Mouse (Mus musculus): ENCODE measurements around the gene Lrrc25. TPM values are rescaled to one million over a fixed set of nuclear protein-coding genes. Genes with fewer than 3 reads are reported as not detected.

The Lrrc25 gene
- polyA plus RNA-seq, 1 experiment from 2014 or later = 1.6 TPM

DNA sequence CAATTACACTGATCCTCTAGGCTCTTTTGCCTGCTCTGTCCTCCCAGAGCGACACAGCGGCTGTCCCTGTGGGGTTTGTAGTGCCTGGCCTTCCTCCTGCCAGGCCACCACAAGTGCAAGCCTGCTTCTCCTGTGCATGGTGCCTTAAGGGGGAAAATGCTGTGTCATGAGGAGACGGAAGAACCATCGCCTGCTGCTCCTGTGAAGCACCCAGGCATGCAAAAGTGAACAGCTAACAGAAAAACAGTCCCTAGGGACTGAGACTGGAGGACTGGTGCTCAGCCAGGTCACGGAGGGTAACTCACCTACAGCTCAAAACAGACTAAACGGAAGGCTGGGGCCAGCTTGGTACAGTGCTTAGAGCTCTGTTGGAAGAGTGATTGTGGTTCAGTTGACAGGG is 19.6 kb downstream of the Lrrc25 start:
- no peak overlapping the region for H3K27ac ChIP-seq
- no peak for DNase-seq (ENCODE audit: low spot score)
- no peak overlapping the region for H3K9ac ChIP-seq
- no peak for ATAC-seq (ENCODE audit: low FRiP score)
- no peak overlapping the region for H3K4me2 ChIP-seq (replicated peaks)
- no peaks in the 10 kb centered on the region for H3K36me3 ChIP-seq (replicated peaks; ENCODE audit: control insufficient read depth, insufficient read depth)
- H3K4me1 ChIP-seq (replicated peaks; ENCODE audit: control insufficient read depth, insufficient read depth, low read length) = no peaks in the 10 kb centered on the region
- H3K27me3 ChIP-seq (ENCODE audit: control insufficient read depth, insufficient read depth, low read length) = peaks cover 9% of the 10 kb centered on the region
- 71% methylated on average over 6 of the region's 6 CpGs for WGBS
- H3K4me3 ChIP-seq (replicated peaks; ENCODE audit: low read length) = no peak overlapping the region
- no peaks in the 10 kb centered on the region for H3K9me3 ChIP-seq (ENCODE audit: control insufficient read depth, low read length)

DNA sequence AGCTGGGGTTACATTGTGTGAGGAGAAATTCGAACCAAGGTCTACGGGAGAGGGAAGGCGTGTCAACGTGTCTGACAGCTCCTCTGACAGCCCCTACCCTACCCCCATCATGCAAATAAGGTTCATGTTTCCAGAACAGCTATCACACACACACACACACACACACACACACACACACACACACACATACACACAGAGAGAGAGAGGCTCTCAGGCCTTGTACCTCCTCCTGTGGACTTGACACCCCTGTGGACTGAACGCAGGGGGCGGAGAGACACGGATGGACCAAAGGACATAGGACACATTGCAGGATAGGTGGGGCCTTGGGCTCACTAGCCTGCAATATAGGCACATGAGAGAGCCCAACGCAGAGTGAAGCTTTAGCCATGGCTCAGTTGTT is 20.9 kb downstream of the Lrrc25 start:
- Histone ChIP-seq H3K9ac (no peak overlapping the region), H3K4me1 (replicated peaks; ENCODE audit: control insufficient read depth, insufficient read depth, low read length) (no peaks in the 10 kb centered on the region), H3K4me2 (replicated peaks) (no peak overlapping the region), H3K4me3 (replicated peaks; ENCODE audit: low read length) (no peak overlapping the region), H3K9me3 (ENCODE audit: control insufficient read depth, low read length) (no peaks in the 10 kb centered on the region), H3K36me3 (replicated peaks; ENCODE audit: control insufficient read depth, insufficient read depth) (no peaks in the 10 kb centered on the region), H3K27ac (no peak overlapping the region), H3K27me3 (ENCODE audit: control insufficient read depth, insufficient read depth, low read length) (no peaks in the 10 kb centered on the region)
- DNase-seq (ENCODE audit: low spot score) (no peak), ATAC-seq (ENCODE audit: low FRiP score) (no peak)
- WGBS = 55% methylated on average over 8 of the region's 8 CpGs

DNA sequence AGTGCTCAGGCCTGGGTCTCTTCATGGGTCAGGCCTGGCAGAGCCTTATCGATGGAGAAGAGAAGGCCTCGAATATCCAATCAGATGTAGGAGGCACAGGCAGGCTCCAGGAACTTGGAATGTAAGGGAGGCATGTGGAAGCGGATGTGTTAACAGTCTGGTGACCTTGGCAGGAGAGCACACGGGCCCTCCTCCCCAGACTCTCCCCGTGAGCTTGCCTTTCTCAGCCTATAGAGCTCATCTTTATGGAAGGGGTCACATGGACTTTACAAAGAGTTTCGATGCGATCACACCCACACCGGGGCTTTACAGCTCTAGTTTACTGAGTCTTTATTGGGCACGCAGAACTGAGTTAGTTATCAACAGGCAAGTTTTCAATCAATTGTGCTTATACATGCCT is 22.8 kb downstream of the Lrrc25 start:
- no peaks in the 10 kb centered on the region for H3K4me1 ChIP-seq (replicated peaks; ENCODE audit: control insufficient read depth, insufficient read depth, low read length)
- no peaks in the 10 kb centered on the region for H3K27me3 ChIP-seq (ENCODE audit: control insufficient read depth, insufficient read depth, low read length)
- no peak overlapping the region for H3K9ac ChIP-seq
- H3K4me2 ChIP-seq (replicated peaks) = no peak overlapping the region
- no peaks in the 10 kb centered on the region for H3K9me3 ChIP-seq (ENCODE audit: control insufficient read depth, low read length)
- WGBS = 72% methylated on average over 9 of the region's 9 CpGs
- H3K27ac ChIP-seq = no peak overlapping the region
- ATAC-seq (ENCODE audit: low FRiP score) (no peak), DNase-seq (ENCODE audit: low spot score) (no peak)
- H3K4me3 ChIP-seq (replicated peaks; ENCODE audit: low read length) = no peak overlapping the region
- no peaks in the 10 kb centered on the region for H3K36me3 ChIP-seq (replicated peaks; ENCODE audit: control insufficient read depth, insufficient read depth)

DNA sequence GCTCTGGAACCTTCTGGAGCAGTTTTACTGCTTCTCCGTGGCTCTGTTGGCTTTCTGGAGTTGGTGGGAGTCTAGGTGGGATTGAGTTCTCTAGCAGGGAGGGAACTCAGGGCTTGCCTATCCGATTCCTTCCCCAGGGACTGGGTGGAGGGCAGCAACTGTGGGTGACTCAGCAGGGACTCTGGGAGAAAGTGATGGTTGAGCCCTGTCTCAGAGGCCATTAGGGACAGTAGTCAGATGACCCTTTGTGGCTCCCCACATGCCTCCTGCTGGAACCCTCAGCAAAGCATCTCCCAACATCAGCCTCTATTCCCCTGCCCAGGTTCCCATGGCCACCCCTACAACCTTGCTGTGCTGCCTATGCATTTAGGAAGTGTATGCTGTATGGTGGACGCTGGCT is 27.1 kb downstream of the Lrrc25 start:
- no peak overlapping the region for H3K27ac ChIP-seq
- no peak for ATAC-seq (ENCODE audit: low FRiP score)
- H3K27me3 ChIP-seq (ENCODE audit: control insufficient read depth, insufficient read depth, low read length) = no peaks in the 10 kb centered on the region
- H3K9ac ChIP-seq = no peak overlapping the region
- no peak overlapping the region for H3K4me3 ChIP-seq (replicated peaks; ENCODE audit: low read length)
- WGBS = 71% methylated on average over 3 of the region's 3 CpGs
- H3K36me3 ChIP-seq (replicated peaks; ENCODE audit: control insufficient read depth, insufficient read depth) = no peaks in the 10 kb centered on the region
- DNase-seq (ENCODE audit: low spot score) = no peak
- H3K9me3 ChIP-seq (ENCODE audit: control insufficient read depth, low read length) = no peaks in the 10 kb centered on the region
- H3K4me2 ChIP-seq (replicated peaks) = no peak overlapping the region
- no peaks in the 10 kb centered on the region; the same call in 1 of the 2 replicates for H3K4me1 ChIP-seq (replicated peaks; ENCODE audit: control insufficient read depth, insufficient read depth, low read length)

GRCm38 (mm10) chr8:70644065-70644464 is 28.1 kb downstream of the Lrrc25 start:
- ATAC-seq (ENCODE audit: low FRiP score) (no peak), DNase-seq (ENCODE audit: low spot score) (no peak)
- H3K36me3 ChIP-seq (replicated peaks; ENCODE audit: control insufficient read depth, insufficient read depth) = no peaks in the 10 kb centered on the region
- H3K4me1 ChIP-seq (replicated peaks; ENCODE audit: control insufficient read depth, insufficient read depth, low read length) = peaks cover 4% of the 10 kb centered on the region; the same call in 1 of the 2 replicates
- no peak overlapping the region for H3K4me3 ChIP-seq (replicated peaks; ENCODE audit: low read length)
- no peak overlapping the region for H3K27ac ChIP-seq
- no peaks in the 10 kb centered on the region for H3K27me3 ChIP-seq (ENCODE audit: control insufficient read depth, insufficient read depth, low read length)
- H3K9ac ChIP-seq = no peak overlapping the region
- 88% methylated on average over 2 of the region's 2 CpGs for WGBS
- H3K9me3 ChIP-seq (ENCODE audit: control insufficient read depth, low read length) = no peaks in the 10 kb centered on the region
- H3K4me2 ChIP-seq (replicated peaks) = no peak overlapping the region

- Histone ChIP-seq H3K27me3 (ENCODE audit: control insufficient read depth, insufficient read depth, low read length) (no peaks in the 10 kb centered on the region), H3K9ac (no peak overlapping the region), H3K4me1 (replicated peaks; ENCODE audit: control insufficient read depth, insufficient read depth, low read length) (peaks cover 10% of the 10 kb centered on the region; the same call in 1 of the 2 replicates), H3K4me2 (replicated peaks) (no peak overlapping the region), H3K9me3 (ENCODE audit: control insufficient read depth, low read length) (no peaks in the 10 kb centered on the region), H3K36me3 (replicated peaks; ENCODE audit: control insufficient read depth, insufficient read depth) (peaks cover 8% of the 10 kb centered on the region), H3K27ac (no peak overlapping the region), H3K4me3 (replicated peaks; ENCODE audit: low read length) (no peak overlapping the region)
- ATAC-seq (ENCODE audit: low FRiP score) (no peak), DNase-seq (ENCODE audit: low spot score) (no peak)
- WGBS = 59% methylated on average over 17 of the region's 17 CpGs
Measured at GRCm38 (mm10) chr8:70645501-70646224, 29.7 kb downstream of the Lrrc25 start.

- DNase-seq (ENCODE audit: low spot score) (no peak), ATAC-seq (ENCODE audit: low FRiP score) (no peak)
- H3K9me3 ChIP-seq (ENCODE audit: control insufficient read depth, low read length) = no peaks in the 10 kb centered on the region
- WGBS = 79% methylated on average over 6 of the region's 6 CpGs
- H3K9ac ChIP-seq = no peak overlapping the region
- H3K4me2 ChIP-seq (replicated peaks) = no peak overlapping the region
- H3K27me3 ChIP-seq (ENCODE audit: control insufficient read depth, insufficient read depth, low read length) = no peaks in the 10 kb centered on the region
- peaks cover 10% of the 10 kb centered on the region; the same call in 1 of the 2 replicates for H3K4me1 ChIP-seq (replicated peaks; ENCODE audit: control insufficient read depth, insufficient read depth, low read length)
- H3K27ac ChIP-seq = no peak overlapping the region
- no peak overlapping the region for H3K4me3 ChIP-seq (replicated peaks; ENCODE audit: low read length)
- H3K36me3 ChIP-seq (replicated peaks; ENCODE audit: control insufficient read depth, insufficient read depth) = peaks cover 14% of the 10 kb centered on the region
Measured at GRCm38 (mm10) chr8:70646369-70646768, 30.4 kb downstream of the Lrrc25 start.

GRCm38 (mm10) chr8:70646775-70647174 is 30.8 kb downstream of the Lrrc25 start:
- Histone ChIP-seq H3K4me2 (replicated peaks) (no peak overlapping the region), H3K4me3 (replicated peaks; ENCODE audit: low read length) (no peak overlapping the region), H3K9me3 (ENCODE audit: control insufficient read depth, low read length) (no peaks in the 10 kb centered on the region), H3K4me1 (replicated peaks; ENCODE audit: control insufficient read depth, insufficient read depth, low read length) (peaks cover 10% of the 10 kb centered on the region; the same call in 1 of the 2 replicates), H3K9ac (no peak overlapping the region), H3K27me3 (ENCODE audit: control insufficient read depth, insufficient read depth, low read length) (no peaks in the 10 kb centered on the region), H3K27ac (peak overlapping the region; percentile 23; the same call in 1 of the 2 replicates), H3K36me3 (replicated peaks; ENCODE audit: control insufficient read depth, insufficient read depth) (peaks cover 16% of the 10 kb centered on the region)
- DNase-seq (ENCODE audit: low spot score) (no peak), ATAC-seq (ENCODE audit: low FRiP score) (no peak)

GRCm38 (mm10) chr8:70647343-70648163 is 31.6 kb downstream of the Lrrc25 start:
- H3K36me3 ChIP-seq (replicated peaks; ENCODE audit: control insufficient read depth, insufficient read depth) = peaks cover 22% of the 10 kb centered on the region
- DNase-seq (ENCODE audit: low spot score) (no peak), ATAC-seq (ENCODE audit: low FRiP score) (no peak)
- no peaks in the 10 kb centered on the region for H3K27me3 ChIP-seq (ENCODE audit: control insufficient read depth, insufficient read depth, low read length)
- 42% methylated on average over 8 of the region's 8 CpGs for WGBS
- H3K4me3 ChIP-seq (replicated peaks; ENCODE audit: low read length) = no peak overlapping the region
- peaks cover 10% of the 10 kb centered on the region; the same call in 1 of the 2 replicates for H3K4me1 ChIP-seq (replicated peaks; ENCODE audit: control insufficient read depth, insufficient read depth, low read length)
- H3K9ac ChIP-seq = no peak overlapping the region
- H3K27ac ChIP-seq = peak overlapping the region; percentile 23; the same call in 1 of the 2 replicates
- H3K9me3 ChIP-seq (ENCODE audit: control insufficient read depth, low read length) = no peaks in the 10 kb centered on the region
- no peak overlapping the region for H3K4me2 ChIP-seq (replicated peaks)
